Mouse (Mus musculus): ENCODE data around the gene Xab2. TPM values are rescaled to one million over a fixed set of nuclear protein-coding genes. Genes with fewer than 3 reads are reported as not detected.
A peak's percentile ranks its signal among the peaks of the same experiment; 100 is the strongest.
"Not testable (repeated sequence)": the region's sequence is repeated elsewhere in the genome, so short reads cannot be mapped to it uniquely, and the experiment has no call there.

The Xab2 gene
- polyA plus RNA-seq, 1 experiment, result 66.6 TPM

DNA sequence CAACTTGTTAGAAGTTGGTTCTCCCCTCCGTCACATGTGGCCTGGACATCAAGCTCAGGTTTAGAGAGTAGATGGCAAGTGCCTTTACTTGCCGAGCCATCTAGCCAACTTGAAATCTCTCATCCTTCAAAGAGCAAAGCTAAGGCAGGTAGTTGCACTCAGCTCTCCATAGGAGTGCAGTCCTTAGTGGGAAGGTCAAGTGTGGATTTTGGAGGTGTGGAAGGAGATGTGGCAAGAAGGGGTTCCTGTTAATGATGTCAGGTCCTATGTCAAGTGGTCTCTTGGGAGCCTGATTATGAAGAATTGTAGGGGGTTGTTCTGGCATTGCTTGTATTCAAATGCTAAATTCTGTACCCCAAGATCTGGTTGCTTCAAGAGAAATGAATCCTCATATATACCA is 26.6 kb downstream of the Xab2 start:
- Histone ChIP-seq H3K4me1 (ENCODE audit: control insufficient read depth, insufficient read depth, low read length) (no peaks in the 10 kb centered on the region), H3K4me3 (replicated peaks; ENCODE audit: extremely low read depth, low read depth, low read length) (no peak overlapping the region)
- TF ChIP-seq CTCF (IDR thresholded peaks at IDR 0.05; ENCODE audit: insufficient read depth, low read length) (no peak), POLR2A (IDR thresholded peaks at IDR 0.05; ENCODE audit: borderline replicate concordance, extremely low read depth, low read depth, low read length) (no peak)
- 71% methylated on average over 2 of the region's 2 CpGs for WGBS
- DNase-seq, result no peak

- no peak for DNase-seq
- Histone ChIP-seq H3K4me3 (replicated peaks; ENCODE audit: extremely low read depth, low read depth, low read length) (no peak overlapping the region), H3K4me1 (ENCODE audit: control insufficient read depth, insufficient read depth, low read length) (no peaks in the 10 kb centered on the region)
- TF ChIP-seq CTCF (IDR thresholded peaks at IDR 0.05; ENCODE audit: insufficient read depth, low read length), result no peak
- WGBS, result 55% methylated on average over 3 of the region's 3 CpGs
Measured at GRCm38 (mm10) chr8:3593470-3593869, 27.6 kb downstream of the Xab2 start.

GRCm38 (mm10) chr8:3588258-3588633 is 32.9 kb downstream of the Xab2 start:
- TF ChIP-seq CTCF (IDR thresholded peaks at IDR 0.05; ENCODE audit: insufficient read depth, low read length) (no peak), POLR2A (IDR thresholded peaks at IDR 0.05; ENCODE audit: borderline replicate concordance, extremely low read depth, low read depth, low read length) (no peak)
- WGBS, result 13% methylated on average over 11 of the region's 11 CpGs
- no peak for DNase-seq
- Histone ChIP-seq H3K4me1 (ENCODE audit: control insufficient read depth, insufficient read depth, low read length) (no peaks in the 10 kb centered on the region), H3K4me3 (replicated peaks; ENCODE audit: extremely low read depth, low read depth, low read length) (peak overlapping the region; percentile 63)

GRCm38 (mm10) chr8:3587391-3588257 is 33.5 kb downstream of the Xab2 start:
- TF ChIP-seq POLR2A (IDR thresholded peaks at IDR 0.05; ENCODE audit: borderline replicate concordance, extremely low read depth, low read depth, low read length), result peak; percentile 58; the same call in 1 of the 2 replicates
- TF ChIP-seq CTCF (IDR thresholded peaks at IDR 0.05; ENCODE audit: insufficient read depth, low read length), result no peak
- DNase-seq, result peak; percentile 70
- Histone ChIP-seq H3K4me1 (ENCODE audit: control insufficient read depth, insufficient read depth, low read length) (no peaks in the 10 kb centered on the region), H3K4me3 (replicated peaks; ENCODE audit: extremely low read depth, low read depth, low read length) (peak overlapping the region; percentile 65)
- WGBS, result under 1% methylated on average over 77 of the region's 77 CpGs

GRCm38 (mm10) chr8:3586993-3587390 is 34.1 kb downstream of the Xab2 start, which contains the start of gene Camsap3:
Gene Camsap3, plus strand, starts transcription at chr8:3587293.
- H3K4me1 ChIP-seq (ENCODE audit: control insufficient read depth, insufficient read depth, low read length), result no peaks in the 10 kb centered on the region
- no peak for TF ChIP-seq POLR2A (IDR thresholded peaks at IDR 0.05; ENCODE audit: borderline replicate concordance, extremely low read depth, low read depth, low read length)
- no peak for TF ChIP-seq CTCF (IDR thresholded peaks at IDR 0.05; ENCODE audit: insufficient read depth, low read length)
- 4% methylated on average over 7 of the region's 7 CpGs for WGBS
- peak within 1 kb of the TSS; percentile 65 for H3K4me3 ChIP-seq (replicated peaks; ENCODE audit: extremely low read depth, low read depth, low read length)
- DNase-seq, result no peak

DNA sequence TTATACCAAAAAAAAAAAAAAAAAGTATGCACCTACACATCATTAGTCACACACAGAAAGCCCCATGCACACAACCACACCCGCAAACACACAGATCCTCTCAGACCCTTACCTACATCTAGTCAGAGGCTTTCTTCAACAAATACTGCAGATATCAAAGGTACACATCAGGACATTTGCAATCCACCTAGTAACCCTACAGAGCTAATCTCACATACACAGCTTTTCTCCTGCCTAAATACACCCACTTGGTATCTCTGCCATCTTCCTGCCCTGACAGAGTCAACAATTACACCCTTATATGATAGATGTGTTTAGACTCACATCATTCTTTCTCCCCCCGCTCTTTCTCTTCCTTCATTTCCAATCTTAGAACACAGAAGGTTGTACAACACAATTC is 34.7 kb downstream of the Xab2 start:
- no peak overlapping the region for H3K4me3 ChIP-seq (replicated peaks; ENCODE audit: extremely low read depth, low read depth, low read length)
- H3K4me1 ChIP-seq (ENCODE audit: control insufficient read depth, insufficient read depth, low read length), result no peaks in the 10 kb centered on the region
- WGBS, result 79% methylated on average over 2 of the region's 2 CpGs
- DNase-seq, result no peak
- TF ChIP-seq POLR2A (IDR thresholded peaks at IDR 0.05; ENCODE audit: borderline replicate concordance, extremely low read depth, low read depth, low read length), result no peak
- no peak for TF ChIP-seq CTCF (IDR thresholded peaks at IDR 0.05; ENCODE audit: insufficient read depth, low read length)

DNA sequence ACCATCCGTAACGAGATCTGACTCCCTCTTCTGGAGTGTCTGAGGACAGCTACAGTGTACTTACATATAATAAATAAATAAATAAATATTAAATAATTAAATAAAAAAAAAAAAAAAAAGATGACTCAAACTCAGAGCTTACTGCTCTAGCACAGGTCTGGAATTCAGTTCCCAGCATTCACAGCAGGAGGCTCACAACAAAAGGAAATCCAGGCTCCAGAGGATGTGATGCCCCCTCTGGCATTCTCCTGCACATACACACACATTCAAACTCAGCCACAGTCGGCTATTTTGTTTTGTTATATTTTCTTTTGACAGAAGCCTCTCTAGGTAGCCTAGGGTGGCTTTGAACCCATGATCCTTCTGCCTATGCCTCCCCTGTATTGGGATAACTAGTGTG is 39.2 kb downstream of the Xab2 start:
- not testable (repeated sequence) for H3K4me3 ChIP-seq (replicated peaks; ENCODE audit: extremely low read depth, low read depth, low read length); H3K4me1 ChIP-seq (ENCODE audit: control insufficient read depth, insufficient read depth, low read length); DNase-seq
- 72% methylated on average over 3 of the region's 3 CpGs for WGBS

- WGBS, result 63% methylated on average over 9 of the region's 9 CpGs
- DNase-seq, result no peak
- no peak overlapping the region for H3K4me3 ChIP-seq (replicated peaks; ENCODE audit: extremely low read depth, low read depth, low read length)
- H3K4me1 ChIP-seq (ENCODE audit: control insufficient read depth, insufficient read depth, low read length), result no peaks in the 10 kb centered on the region
- TF ChIP-seq POLR2A (IDR thresholded peaks at IDR 0.05; ENCODE audit: borderline replicate concordance, extremely low read depth, low read depth, low read length), result no peak
- no peak for TF ChIP-seq CTCF (IDR thresholded peaks at IDR 0.05; ENCODE audit: insufficient read depth, low read length)
Measured at GRCm38 (mm10) chr8:3579390-3580364, 41.4 kb downstream of the Xab2 start.

DNA sequence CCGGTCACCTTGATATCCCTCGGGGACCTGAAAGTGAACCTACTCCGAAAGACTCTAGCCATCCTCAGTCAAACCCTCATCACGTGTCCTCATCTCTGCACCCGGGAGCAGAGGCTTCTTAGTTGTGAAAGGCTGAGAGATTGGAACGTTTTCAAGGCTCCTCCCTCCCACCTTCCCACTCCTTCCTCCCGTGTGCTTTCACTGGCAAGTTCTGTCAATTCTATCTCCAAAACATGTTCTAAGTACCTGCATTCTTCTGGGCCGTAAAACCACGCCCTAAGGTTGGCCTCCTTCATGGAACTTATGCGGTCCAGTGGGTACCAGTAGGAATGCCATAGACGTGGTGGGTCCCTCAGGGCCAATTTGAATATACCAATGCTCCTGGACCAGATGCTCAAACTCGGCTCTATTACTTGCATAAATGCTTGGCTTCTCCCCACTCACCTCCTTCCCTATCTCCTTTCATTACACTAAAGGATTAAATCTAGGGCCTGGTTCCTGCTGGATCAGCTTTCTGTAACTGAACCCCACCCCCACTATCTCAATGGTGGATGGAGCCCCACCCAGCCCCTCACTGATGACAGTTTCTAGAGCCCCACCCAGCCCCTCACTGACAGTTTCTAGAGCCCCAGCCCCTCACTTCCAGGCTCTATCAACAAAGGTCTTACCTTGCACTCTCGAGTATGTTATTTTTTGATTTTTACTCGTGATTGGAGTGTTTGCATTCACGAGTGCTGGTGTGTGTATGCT is 44.7 kb downstream of the Xab2 start:
- DNase-seq, result no peak
- Histone ChIP-seq H3K4me1 (ENCODE audit: control insufficient read depth, insufficient read depth, low read length) (no peaks in the 10 kb centered on the region), H3K4me3 (replicated peaks; ENCODE audit: extremely low read depth, low read depth, low read length) (no peak overlapping the region)
- 52% methylated on average over 15 of the region's 15 CpGs for WGBS
- no peak for TF ChIP-seq POLR2A (IDR thresholded peaks at IDR 0.05; ENCODE audit: borderline replicate concordance, extremely low read depth, low read depth, low read length)
- no peak for TF ChIP-seq CTCF (IDR thresholded peaks at IDR 0.05; ENCODE audit: insufficient read depth, low read length)

Data from lung, adult 2 months (tissue).